Mouse (Mus musculus): ENCODE results near the gene Baz1b. TPM values are rescaled to one million over a fixed set of nuclear protein-coding genes. Genes with fewer than 3 reads are reported as not detected.

Gene Baz1b
- 66.1 and 71.1 TPM in 2 replicates for total RNA-seq (2015)
- total RNA-seq (2017), result 129 and 134 TPM in 2 replicates

- peak; percentile 86 for ATAC-seq (ENCODE audit: poor library complexity, severe bottlenecking)
These were observed at the start of gene Baz1b for GRCm38 (mm10) chr5:135186621-135187348. TSS of gene Baz1b (plus strand) at chr5:135187264.

GRCm38 (mm10) chr5:135139881-135140280, 47.2 kb upstream of the Baz1b start:
- ATAC-seq (ENCODE audit: poor library complexity, severe bottlenecking), result no peak

- no peak for ATAC-seq (ENCODE audit: poor library complexity, severe bottlenecking)
These were observed 42.6 kb upstream of the Baz1b start for GRCm38 (mm10) chr5:135144469-135144868.

- ATAC-seq (ENCODE audit: poor library complexity, severe bottlenecking), result no peak
These were observed 41.5 kb upstream of the Baz1b start for GRCm38 (mm10) chr5:135145532-135145931.

GRCm38 (mm10) chr5:135145955-135146354, 41.1 kb upstream of the Baz1b start:
- no peak for ATAC-seq (ENCODE audit: poor library complexity, severe bottlenecking)

GRCm38 (mm10) chr5:135148715-135149052, 38.4 kb upstream of the Baz1b start:
- ATAC-seq (ENCODE audit: poor library complexity, severe bottlenecking), result no peak

- ATAC-seq (ENCODE audit: poor library complexity, severe bottlenecking), result peak; percentile 89
These were observed 37.8 kb upstream of the Baz1b start, which contains the start of gene Tbl2 for GRCm38 (mm10) chr5:135149053-135149819. TSS of gene Tbl2 (plus strand) at chr5:135149657.

GRCm38 (mm10) chr5:135149820-135150178, 37.3 kb upstream of the Baz1b start:
- no peak for ATAC-seq (ENCODE audit: poor library complexity, severe bottlenecking)

GRCm38 (mm10) chr5:135156496-135156895, 30.6 kb upstream of the Baz1b start:
- ATAC-seq (ENCODE audit: poor library complexity, severe bottlenecking), result no peak

GRCm38 (mm10) chr5:135161221-135161620, 25.8 kb upstream of the Baz1b start:
- no peak for ATAC-seq (ENCODE audit: poor library complexity, severe bottlenecking)

GRCm38 (mm10) chr5:135161650-135162049, 25.4 kb upstream of the Baz1b start:
- no peak for ATAC-seq (ENCODE audit: poor library complexity, severe bottlenecking)

GRCm38 (mm10) chr5:135162361-135162760, 24.7 kb upstream of the Baz1b start:
- no peak for ATAC-seq (ENCODE audit: poor library complexity, severe bottlenecking)

- ATAC-seq (ENCODE audit: poor library complexity, severe bottlenecking), result no peak
These were observed 24.2 kb upstream of the Baz1b start for GRCm38 (mm10) chr5:135162821-135163220.

- ATAC-seq (ENCODE audit: poor library complexity, severe bottlenecking), result no peak
These were observed 20.2 kb upstream of the Baz1b start for GRCm38 (mm10) chr5:135166909-135167308.

- ATAC-seq (ENCODE audit: poor library complexity, severe bottlenecking), result no peak
These were observed 19.6 kb upstream of the Baz1b start for GRCm38 (mm10) chr5:135167469-135167868.

GRCm38 (mm10) chr5:135168063-135169062, 18.7 kb upstream of the Baz1b start, which contains the start of gene Bcl7b:
TSS of gene Bcl7b (plus strand) at chr5:135168283.
- peak; percentile 95 for ATAC-seq (ENCODE audit: poor library complexity, severe bottlenecking)

- ATAC-seq (ENCODE audit: poor library complexity, severe bottlenecking), result no peak
These were observed 17.6 kb upstream of the Baz1b start for GRCm38 (mm10) chr5:135169479-135169878.

- ATAC-seq (ENCODE audit: poor library complexity, severe bottlenecking), result no peak
These were observed 15.3 kb upstream of the Baz1b start for GRCm38 (mm10) chr5:135171688-135172220.

- no peak for ATAC-seq (ENCODE audit: poor library complexity, severe bottlenecking)
These were observed 14.1 kb upstream of the Baz1b start for GRCm38 (mm10) chr5:135172986-135173385.

- ATAC-seq (ENCODE audit: poor library complexity, severe bottlenecking), result no peak
These were observed 12.0 kb upstream of the Baz1b start for GRCm38 (mm10) chr5:135175086-135175485.

- no peak for ATAC-seq (ENCODE audit: poor library complexity, severe bottlenecking)
These were observed 8.5 kb upstream of the Baz1b start for GRCm38 (mm10) chr5:135178523-135178922.
